Mouse (Mus musculus) kidney, postnatal 0 days (tissue): ENCODE results near the gene Eipr1. TPM values are rescaled to one million over a fixed set of nuclear protein-coding genes. Genes with fewer than 3 reads are reported as not detected.
A peak's percentile ranks its signal among the peaks of the same experiment; 100 is the strongest.

ENCODE experiments used
- ATAC-seq: fragments of 200-750 bp; cut with Nextera tagmentation; replicated peaks from 2 replicates; pipeline ENCODE4 v1.8.0; 2017; ENCODE audit warnings: low read depth, moderate number of reproducible peaks, moderate TSS enrichment, moderate library complexity; ENCODE audit not compliant: low FRiP score
- DNase-seq: peaks from one replicate; pipeline ENCODE4 v3.0.0-alpha.2; 2016; ENCODE audit warnings: low spot score
- H3K27ac ChIP-seq: fragments of 300-500 bp; sonication (generic); 2 replicates; pipeline ENCODE4 v1.5.1; 2014; ENCODE audit warnings: mild to moderate bottlenecking
- H3K27me3 ChIP-seq: fragments of 300-500 bp; sonication (generic); 2 replicates; pipeline ENCODE4 v1.6.1; 2014; ENCODE audit warnings: low read length, mixed read lengths; ENCODE audit not compliant: insufficient read depth
- H3K36me3 ChIP-seq: fragments of 300-500 bp; sonication (generic); 2 replicates; pipeline ENCODE4 v1.6.1; 2014; ENCODE audit warnings: low read length, mixed read lengths; ENCODE audit not compliant: insufficient read depth
- H3K4me1 ChIP-seq: fragments of 300-500 bp; sonication (generic); replicated peaks from 2 replicates; pipeline ENCODE4 v1.6.1; 2014; ENCODE audit warnings: antibody characterized with exemption, low read length, mixed read lengths; ENCODE audit not compliant: insufficient read depth
- H3K4me2 ChIP-seq: fragments of 300-500 bp; sonication (generic); 2 replicates; pipeline ENCODE4 v1.6.1; 2014; ENCODE audit warnings: mild to moderate bottlenecking, low read length, moderate library complexity, mixed read lengths
- H3K4me3 ChIP-seq: fragments of 300-500 bp; sonication (generic); replicated peaks from 2 replicates; pipeline ENCODE4 v1.5.1; 2014; ENCODE audit warnings: low read depth, low read length
- H3K9ac ChIP-seq: fragments of 300-500 bp; sonication (generic); 2 replicates; pipeline ENCODE4 v1.6.1; 2014; ENCODE audit warnings: low read depth, low read length
- H3K9me3 ChIP-seq: fragments of 300-500 bp; sonication (generic); replicated peaks from 2 replicates; pipeline ENCODE4 v1.6.1; 2016; ENCODE audit warnings: low read length, inconsistent platforms, mixed read lengths
- CTCF ChIP-seq: IDR thresholded peaks from 2 replicates; pipeline ENCODE4 v1.5.1; 2016; ENCODE audit warnings: antibody characterized with exemption, low read depth, mild to moderate bottlenecking, moderate library complexity
- WGBS: fragments of 180-500 bp; shearing (Covaris S2); extraction: QIAGEN DNeasy Blood & Tissue Kit; methylation state at CpG from one replicate; pipeline ENCODE4 v1.1.7; 2014; 5-methylcytosine and 5-hydroxymethylcytosine counted together
- polyA plus RNA-seq: library from polyadenylated mRNA; unstranded; fragments of >200 nt; fragmentation: Nextera tagmentation; extraction: Ambion mirVana; gene quantifications from 2 replicates; pipeline ENCODE4 v1.2.1, GENCODE M21; 2015

The Eipr1 gene
- polyA plus RNA-seq, 1 experiment from 2014 or later: 35.3 TPM

GRCm38 (mm10) chr12:28902132-28902531 lies 150.5 kb downstream of the Eipr1 start:
- Histone ChIP-seq H3K4me1 (peaks cover 10% of the 10 kb centered on the region; the same call in 1 of the 2 replicates), H3K27me3 (no peaks in the 10 kb centered on the region), H3K9me3 (no peaks in the 10 kb centered on the region), H3K4me2 (no peak overlapping the region), H3K27ac (0 out of 2 replicates have a peak overlapping the region, but pooled peaks have one; percentile 6), H3K36me3 (no peaks in the 10 kb centered on the region), H3K9ac (no peak overlapping the region), H3K4me3 (no peak overlapping the region)
- WGBS: 59% methylated on average over 3 of the region's 3 CpGs
- no peak for DNase-seq
- ATAC-seq: no peak
- TF ChIP-seq CTCF: no peak

DNA sequence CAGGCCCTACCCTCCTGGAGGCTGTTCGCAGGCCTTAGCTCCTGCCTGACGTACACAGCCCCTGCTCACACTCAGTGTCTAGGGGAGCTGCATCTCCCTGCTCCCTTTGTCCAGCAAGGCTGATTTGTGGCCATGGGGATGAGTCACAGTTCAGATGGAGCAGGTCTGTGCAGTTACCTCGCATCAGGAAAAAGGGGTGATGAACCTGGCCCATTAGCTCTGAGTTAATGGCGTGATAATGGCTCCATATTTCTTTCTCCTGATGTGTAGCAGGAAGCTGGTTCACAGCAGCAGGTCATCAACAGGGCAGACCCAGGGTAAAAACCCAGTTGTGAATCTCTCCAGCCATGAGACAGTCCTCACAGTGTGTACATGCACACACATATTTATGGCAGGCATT lies 151.5 kb downstream of the Eipr1 start:
- Histone ChIP-seq H3K4me1 (peaks cover 15% of the 10 kb centered on the region; the same call in 1 of the 2 replicates), H3K36me3 (no peaks in the 10 kb centered on the region), H3K9ac (no peak overlapping the region), H3K9me3 (no peaks in the 10 kb centered on the region), H3K27me3 (no peaks in the 10 kb centered on the region), H3K4me3 (no peak overlapping the region), H3K4me2 (no peak overlapping the region), H3K27ac (no peak overlapping the region)
- 44% methylated on average over 4 of the region's 4 CpGs for WGBS
- no peak for ATAC-seq
- TF ChIP-seq CTCF: no peak
- no peak for DNase-seq

- WGBS: 87% methylated on average over 6 of the region's 6 CpGs
- no peaks in the 10 kb centered on the region for H3K27me3 ChIP-seq
- no peak for ATAC-seq
- H3K4me3 ChIP-seq: no peak overlapping the region
- H3K4me2 ChIP-seq: no peak overlapping the region
- no peak for TF ChIP-seq CTCF
- H3K36me3 ChIP-seq: no peaks in the 10 kb centered on the region
- no peaks in the 10 kb centered on the region for H3K9me3 ChIP-seq
- no peak overlapping the region for H3K9ac ChIP-seq
- H3K4me1 ChIP-seq: peaks cover 15% of the 10 kb centered on the region; the same call in 1 of the 2 replicates
- DNase-seq: no peak
- no peak overlapping the region for H3K27ac ChIP-seq
These were observed 153.9 kb downstream of the Eipr1 start for GRCm38 (mm10) chr12:28905486-28905885.

DNA sequence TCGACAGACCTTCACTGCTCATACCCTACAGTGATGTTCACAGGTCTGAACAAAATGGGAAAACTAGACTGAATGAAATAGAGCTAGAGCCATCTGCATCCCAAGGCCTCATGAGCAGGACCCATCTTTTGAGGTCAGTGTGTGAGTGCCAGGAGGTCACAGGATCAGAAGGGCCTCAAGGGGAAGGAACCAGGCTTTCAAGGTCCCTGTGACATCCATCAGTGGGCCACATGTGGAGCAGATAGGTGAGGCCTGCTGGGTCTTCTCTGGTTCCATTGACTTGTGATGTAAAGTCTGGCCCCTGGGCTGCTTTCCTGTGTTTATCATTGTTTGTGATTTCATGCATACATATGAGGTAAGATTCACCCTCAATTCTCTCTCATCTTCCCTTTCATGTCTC lies 154.4 kb downstream of the Eipr1 start:
- Histone ChIP-seq H3K4me1 (peaks cover 15% of the 10 kb centered on the region; the same call in 1 of the 2 replicates), H3K27me3 (no peaks in the 10 kb centered on the region), H3K9me3 (no peaks in the 10 kb centered on the region), H3K27ac (no peak overlapping the region), H3K4me3 (no peak overlapping the region), H3K36me3 (no peaks in the 10 kb centered on the region), H3K4me2 (no peak overlapping the region), H3K9ac (no peak overlapping the region)
- DNase-seq: no peak
- WGBS: 94% methylated on average over 1 of the region's 1 CpGs
- TF ChIP-seq CTCF: no peak
- ATAC-seq: no peak

- DNase-seq (peak; percentile 76), ATAC-seq (no peak; the same call in 1 of the 2 replicates)
- H3K4me1 ChIP-seq: peaks cover 15% of the 10 kb centered on the region; the same call in 1 of the 2 replicates
- 12% methylated on average over 7 of the region's 7 CpGs for WGBS
- H3K4me3 ChIP-seq: no peak overlapping the region
- no peaks in the 10 kb centered on the region for H3K36me3 ChIP-seq
- no peaks in the 10 kb centered on the region for H3K27me3 ChIP-seq
- TF ChIP-seq CTCF: no peak
- no peak overlapping the region for H3K9ac ChIP-seq
- peak overlapping the region; percentile 17; the same call in 1 of the 2 replicates for H3K4me2 ChIP-seq
- H3K9me3 ChIP-seq: no peaks in the 10 kb centered on the region
- peak overlapping the region; percentile 20; the same call in 1 of the 2 replicates for H3K27ac ChIP-seq
These were observed 155.2 kb downstream of the Eipr1 start for GRCm38 (mm10) chr12:28906809-28907297.

GRCm38 (mm10) chr12:28907814-28908213 lies 156.2 kb downstream of the Eipr1 start:
- 36% methylated on average over 9 of the region's 9 CpGs for WGBS
- no peaks in the 10 kb centered on the region for H3K27me3 ChIP-seq
- H3K9ac ChIP-seq: no peak overlapping the region
- H3K9me3 ChIP-seq: no peaks in the 10 kb centered on the region
- DNase-seq (no peak), ATAC-seq (no peak)
- H3K36me3 ChIP-seq: no peaks in the 10 kb centered on the region
- peaks cover 15% of the 10 kb centered on the region; the same call in 1 of the 2 replicates for H3K4me1 ChIP-seq
- no peak overlapping the region for H3K27ac ChIP-seq
- TF ChIP-seq CTCF: no peak
- H3K4me3 ChIP-seq: no peak overlapping the region
- H3K4me2 ChIP-seq: no peak overlapping the region

- Histone ChIP-seq H3K36me3 (no peaks in the 10 kb centered on the region), H3K9ac (no peak overlapping the region), H3K4me3 (no peak overlapping the region), H3K27me3 (no peaks in the 10 kb centered on the region), H3K4me2 (no peak overlapping the region), H3K9me3 (no peaks in the 10 kb centered on the region), H3K27ac (no peak overlapping the region), H3K4me1 (peaks cover 10% of the 10 kb centered on the region; the same call in 1 of the 2 replicates)
- TF ChIP-seq CTCF: no peak
- WGBS: 94% methylated on average over 5 of the region's 5 CpGs
- DNase-seq (no peak), ATAC-seq (no peak)
These were observed 158.2 kb downstream of the Eipr1 start for GRCm38 (mm10) chr12:28909851-28910250.
